Comparison of ENCODE assay signal across 10 mouse cellular contexts in genomic region chr4:32386931-32387330, GRCm38 (mm10).
DNase-seq lines count a peak whose midpoint lies in the region; ATAC-seq and TF ChIP-seq lines count a peak whose summit lies in the region.
"Had no signal": no experiment of that assay in that cellular context is flagged by ENCODE, and none has a peak within 500 bp of the region (broad histone marks: within the 10 kb centered on the region; RNA-seq: fewer than 3 reads in every experiment).

No protein-coding gene starts in this region.

- no peak for TF ChIP-seq POLR2A in kidney, adult 2 months (IDR thresholded peaks at IDR 0.05; ENCODE audit: low read depth, low read length)

- H3K27ac ChIP-seq in kidney, adult 2 months (ENCODE audit: insufficient read depth, low read depth, low read length) = no peak overlapping the region
- no peak overlapping the region for H3K27ac ChIP-seq in kidney, embryonic 16.5 days (ENCODE audit: low read length)
- 0 out of 2 replicates have a peak overlapping the region, but pooled peaks have one; percentile 26 for H3K27ac ChIP-seq in midbrain, embryonic 15.5 days
- no peak overlapping the region for H3K27ac ChIP-seq in midbrain, embryonic 14.5 days (replicated peaks; ENCODE audit: low read depth, low read length)
- peak overlapping the region; percentile 67 for H3K27ac ChIP-seq in heart, embryonic 15.5 days

- peak; percentile 30 for DNase-seq in kidney, adult 2 months
- DNase-seq in midbrain, embryonic 14.5 days = no peak
- DNase-seq in layer of hippocampus, postnatal 25 days (ENCODE audit: extremely low spot score in 1 of 2, low spot score in 1 of 2) = no peak
- no peak for DNase-seq in urinary bladder, adult 18-20 months (ENCODE audit: low spot score in 2 of 2)
- DNase-seq: adrenal gland, postnatal 14 days; cerebellum, adult 11-12 months; thymus, postnatal 36 days had no signal

- no peak overlapping the region for H3K4me3 ChIP-seq in kidney, adult 2 months (ENCODE audit: insufficient read depth, low read depth, low read length)
- no peak overlapping the region for H3K4me3 ChIP-seq in kidney, embryonic 16.5 days (ENCODE audit: low read length)
- H3K4me3 ChIP-seq in midbrain, embryonic 15.5 days = no peak overlapping the region
- no peak overlapping the region for H3K4me3 ChIP-seq in midbrain, embryonic 14.5 days (replicated peaks; ENCODE audit: low read depth, low read length)
- H3K4me3 ChIP-seq in heart, embryonic 15.5 days = no peak overlapping the region

- no peak overlapping the region for H3K4me2 ChIP-seq in kidney, embryonic 16.5 days (replicated peaks; ENCODE audit: low read depth, low read length)
- H3K4me2 ChIP-seq in midbrain, embryonic 15.5 days = no peak overlapping the region
- no peak overlapping the region for H3K4me2 ChIP-seq in midbrain, embryonic 14.5 days (ENCODE audit: low read length)
- no peak overlapping the region for H3K4me2 ChIP-seq in heart, embryonic 15.5 days

- no peak for ATAC-seq in kidney, embryonic 16.5 days (ENCODE audit: low FRiP score, low TSS enrichment)
- ATAC-seq in midbrain, embryonic 15.5 days (replicated peaks) = no peak
- ATAC-seq in midbrain, embryonic 14.5 days (ENCODE audit: low FRiP score, low TSS enrichment) = no peak
- ATAC-seq in heart, embryonic 15.5 days (replicated peaks; ENCODE audit: insufficient number of reproducible peaks, insufficient read depth, low FRiP score, low read depth) = no peak

- no peaks in the 10 kb centered on the region for H3K4me1 ChIP-seq in kidney, adult 2 months (ENCODE audit: control insufficient read depth, insufficient read depth, low read length)
- peaks cover 38% of the 10 kb centered on the region for H3K4me1 ChIP-seq in kidney, embryonic 16.5 days (ENCODE audit: insufficient read depth, low read length)
- H3K4me1 ChIP-seq in midbrain, embryonic 15.5 days = peaks cover 43% of the 10 kb centered on the region
- peaks cover 11% of the 10 kb centered on the region for H3K4me1 ChIP-seq in midbrain, embryonic 14.5 days (ENCODE audit: control insufficient read depth, insufficient read depth, low read length)
- peaks cover 41% of the 10 kb centered on the region for H3K4me1 ChIP-seq in heart, embryonic 15.5 days (replicated peaks)

- no peaks in the 10 kb centered on the region for H3K9me3 ChIP-seq in kidney, embryonic 16.5 days (ENCODE audit: low read length)
- H3K9me3 ChIP-seq in midbrain, embryonic 15.5 days = no peaks in the 10 kb centered on the region
- H3K9me3 ChIP-seq in midbrain, embryonic 14.5 days (ENCODE audit: control insufficient read depth, low read length) = no peaks in the 10 kb centered on the region
- no peaks in the 10 kb centered on the region for H3K9me3 ChIP-seq in heart, embryonic 15.5 days (replicated peaks)

- no peaks in the 10 kb centered on the region for H3K36me3 ChIP-seq in kidney, adult 2 months (ENCODE audit: control insufficient read depth, insufficient read depth, low read length)
- H3K36me3 ChIP-seq in kidney, embryonic 16.5 days (ENCODE audit: insufficient read depth, low read length) = no peaks in the 10 kb centered on the region
- H3K36me3 ChIP-seq in midbrain, embryonic 15.5 days (replicated peaks) = no peaks in the 10 kb centered on the region
- no peaks in the 10 kb centered on the region for H3K36me3 ChIP-seq in midbrain, embryonic 14.5 days (ENCODE audit: control insufficient read depth, insufficient read depth, low read length)
- no peaks in the 10 kb centered on the region for H3K36me3 ChIP-seq in heart, embryonic 15.5 days

- no peak overlapping the region for H3K9ac ChIP-seq in kidney, embryonic 16.5 days (replicated peaks; ENCODE audit: low read length)
- H3K9ac ChIP-seq in midbrain, embryonic 15.5 days = no peak overlapping the region
- H3K9ac ChIP-seq in midbrain, embryonic 14.5 days (replicated peaks; ENCODE audit: low read length) = no peak overlapping the region
- no peak overlapping the region for H3K9ac ChIP-seq in heart, embryonic 15.5 days

- no peaks in the 10 kb centered on the region for H3K27me3 ChIP-seq in kidney, adult 2 months (replicated peaks; ENCODE audit: control insufficient read depth, insufficient read depth, low read length)
- H3K27me3 ChIP-seq in kidney, embryonic 16.5 days (ENCODE audit: insufficient read depth, low read length) = no peaks in the 10 kb centered on the region
- no peaks in the 10 kb centered on the region for H3K27me3 ChIP-seq in midbrain, embryonic 15.5 days (replicated peaks)
- H3K27me3 ChIP-seq in midbrain, embryonic 14.5 days (ENCODE audit: control insufficient read depth, insufficient read depth, low read length) = no peaks in the 10 kb centered on the region
- no peaks in the 10 kb centered on the region for H3K27me3 ChIP-seq in heart, embryonic 15.5 days

- no peak for TF ChIP-seq CTCF in kidney, adult 2 months (conservative IDR thresholded peaks at IDR 0.05; ENCODE audit: insufficient read depth, insufficient read length, low read depth, low read length)

- WGBS in kidney, adult 2 months = 71% methylated on average over 8 of the region's 8 CpGs
- WGBS in kidney, embryonic 16.5 days = 75% methylated on average over 8 of the region's 8 CpGs
- 84% methylated on average over 8 of the region's 8 CpGs for WGBS in midbrain, embryonic 15.5 days
- WGBS in midbrain, embryonic 14.5 days = 90% methylated on average over 8 of the region's 8 CpGs
- WGBS in heart, embryonic 15.5 days = 70% methylated on average over 8 of the region's 8 CpGs

Comparison
In these comparisons a context has a peak if more than half of its experiments do, and no peak if none do; other contexts are left out.
1. H3K27ac ChIP-seq: peak in midbrain, embryonic 15.5 days (single experiment) and heart, embryonic 15.5 days (single experiment); none in kidney, adult 2 months (single experiment), kidney, embryonic 16.5 days (single experiment) and midbrain, embryonic 14.5 days (single experiment).